Comparison of ENCODE assay signal across 23 mouse cellular contexts in genomic region chr15:89323656-89324055, GRCm38 (mm10). TPM values are rescaled to one million over a fixed set of nuclear protein-coding genes. Genes with fewer than 3 reads are reported as not detected.
A peak's percentile ranks its signal among the peaks of the same experiment; 100 is the strongest.
DNase-seq lines count a peak whose midpoint lies in the region; ATAC-seq and TF ChIP-seq lines count a peak whose summit lies in the region.
"Had no signal": no experiment of that assay in that cellular context is flagged by ENCODE, and none has a peak within 500 bp of the region (broad histone marks: within the 10 kb centered on the region; RNA-seq: fewer than 3 reads in every experiment).

No protein-coding gene starts in this region.

- no peaks in the 10 kb centered on the region for H3K36me3 ChIP-seq in heart, embryonic 14.5 days (ENCODE audit: control insufficient read depth, insufficient read depth, low read length)
- H3K36me3 ChIP-seq in ES-Bruce4 (ENCODE audit: control insufficient read depth, insufficient read depth, low read length, poor library complexity, severe bottlenecking) = no peaks in the 10 kb centered on the region
- H3K36me3 ChIP-seq in myocyte (ENCODE audit: control insufficient read depth, insufficient read depth) = no peaks in the 10 kb centered on the region
- H3K36me3 ChIP-seq in midbrain, embryonic 16.5 days (ENCODE audit: control insufficient read depth, insufficient read depth, low read length) = no peaks in the 10 kb centered on the region
- H3K36me3 ChIP-seq: midbrain, embryonic 10.5 days had no signal

- H3K27ac ChIP-seq in heart, embryonic 14.5 days (replicated peaks in 1 of 2; ENCODE audit: control insufficient read depth in 1 of 2, insufficient read depth in 1 of 2, low read depth in 2 of 2, low read length in 2 of 2) = no peak overlapping the region
- H3K27ac ChIP-seq in ES-Bruce4 (ENCODE audit: insufficient read depth, low read length) = no peak overlapping the region
- H3K27ac ChIP-seq in midbrain, embryonic 16.5 days (ENCODE audit: low read length) = no peak overlapping the region
- H3K27ac ChIP-seq: hindbrain, embryonic 14.5 days; midbrain, embryonic 10.5 days had no signal

- TF ChIP-seq CTCF in ES-Bruce4 (IDR thresholded peaks at IDR 0.05; ENCODE audit: low read depth, low read length) = no peak

- no peak for TF ChIP-seq EP300 in ES-Bruce4 (IDR thresholded peaks at IDR 0.05; ENCODE audit: insufficient read depth, low read depth, low read length)

- peak overlapping the region; percentile 24 for H3ac ChIP-seq in myocyte (ENCODE audit: control insufficient read depth, insufficient read length)

- no peak overlapping the region for H3K4me3 ChIP-seq in heart, embryonic 14.5 days (ENCODE audit: control insufficient read depth in 1 of 2, insufficient read depth in 1 of 2, low read depth in 1 of 2, low read length in 2 of 2)
- H3K4me3 ChIP-seq in ES-Bruce4 (ENCODE audit: low read depth, low read length) = peak overlapping the region; percentile 71
- peak overlapping the region; percentile 79 for H3K4me3 ChIP-seq in myocyte
- no peak overlapping the region for H3K4me3 ChIP-seq in midbrain, embryonic 16.5 days (ENCODE audit: low read depth, low read length)

- H3K27me3 ChIP-seq in heart, embryonic 14.5 days (ENCODE audit: control insufficient read depth, insufficient read depth, low read length) = peaks cover 16% of the 10 kb centered on the region
- H3K27me3 ChIP-seq in ES-Bruce4 (ENCODE audit: control insufficient read depth, insufficient read depth, low read length, poor library complexity, severe bottlenecking) (no peaks in the 10 kb centered on the region), myocyte (ENCODE audit: control insufficient read depth, insufficient read depth, insufficient read length) (no peaks in the 10 kb centered on the region)
- peaks cover 8% of the 10 kb centered on the region; the same call in 1 of the 2 replicates for H3K27me3 ChIP-seq in midbrain, embryonic 16.5 days (ENCODE audit: control insufficient read depth, insufficient read depth, low read depth, low read length)

- H3K9me3 ChIP-seq in heart, embryonic 14.5 days (ENCODE audit: control insufficient read depth, low read length) = no peaks in the 10 kb centered on the region
- H3K9me3 ChIP-seq in ES-Bruce4 (replicated peaks; ENCODE audit: control insufficient read depth, insufficient read depth, low read length, poor library complexity, severe bottlenecking) = no peaks in the 10 kb centered on the region
- H3K9me3 ChIP-seq in midbrain, embryonic 16.5 days (replicated peaks; ENCODE audit: control insufficient read depth, low read length, poor library complexity, severe bottlenecking) = no peaks in the 10 kb centered on the region
- H3K9me3 ChIP-seq: midbrain, embryonic 10.5 days had no signal

- ATAC-seq in heart, embryonic 14.5 days (ENCODE audit: insufficient number of reproducible peaks, insufficient read depth, low FRiP score, low read depth) = no peak
- ATAC-seq in hematopoietic stem cell, adult 5-6 weeks (replicated peaks in 1 of 2; ENCODE audit: insufficient read depth in 1 of 2, low FRiP score in 2 of 2, low TSS enrichment in 1 of 2, low read depth in 1 of 2, poor library complexity in 2 of 2, severe bottlenecking in 2 of 2) = peak; percentile 70 to 76
- no peak for ATAC-seq in midbrain, embryonic 16.5 days

- H3K9ac ChIP-seq in heart, embryonic 14.5 days (ENCODE audit: low read length) = no peak overlapping the region
- H3K9ac ChIP-seq in ES-Bruce4 (ENCODE audit: low read depth, poor library complexity, severe bottlenecking) = peak overlapping the region; percentile 41
- H3K9ac ChIP-seq in midbrain, embryonic 16.5 days (ENCODE audit: low read depth, low read length) = no peak overlapping the region
- H3K9ac ChIP-seq: hindbrain, embryonic 14.5 days had no signal

- H3K4me1 ChIP-seq in heart, embryonic 14.5 days (ENCODE audit: control insufficient read depth in 2 of 2, insufficient read depth in 2 of 2, low read length in 2 of 2) = peaks cover 4 to 8% of the 10 kb centered on the region in 2 experiments; a peak in 1 of 4 replicates
- no peaks in the 10 kb centered on the region for H3K4me1 ChIP-seq in ES-Bruce4 (ENCODE audit: control insufficient read depth, insufficient read depth, low read length)
- H3K4me1 ChIP-seq in midbrain, embryonic 16.5 days (ENCODE audit: control insufficient read depth, insufficient read depth, low read length) = no peaks in the 10 kb centered on the region

- WGBS in heart, embryonic 14.5 days = 86% methylated on average over 4 of the region's 4 CpGs
- 82% methylated on average over 4 of the region's 4 CpGs for WGBS in midbrain, embryonic 16.5 days

- no peak for TF ChIP-seq POLR2A in ES-Bruce4 (IDR thresholded peaks at IDR 0.05; ENCODE audit: insufficient read depth, low read length)
- TF ChIP-seq POLR2A in myocyte (IDR thresholded peaks at IDR 0.05; ENCODE audit: insufficient read length, low read depth) = no peak

- H3K79me2 ChIP-seq in myocyte (ENCODE audit: control insufficient read depth, insufficient read depth) = no peaks in the 10 kb centered on the region

- DNase-seq in heart, adult 9 months (ENCODE audit: low spot score in 2 of 2) = no peak
- no peak for DNase-seq in testis, postnatal 14 days (ENCODE audit: low spot score)
- DNase-seq: adrenal gland, postnatal 14 days; cerebellum, adult 8-10 months; embryo, embryonic 11 days; gastrocnemius, postnatal 25 days; kidney, adult 18-20 months; layer of hippocampus, postnatal 36 days; lung, postnatal 10 days; spleen, adult 18-20 months; thymus, postnatal 36 days had no signal

- H3K4me2 ChIP-seq in heart, embryonic 14.5 days (ENCODE audit: low read length) = 0 out of 2 replicates have a peak overlapping the region, but pooled peaks have one; percentile 62
- peak overlapping the region; percentile 86 for H3K4me2 ChIP-seq in myocyte (ENCODE audit: low read depth)
- no peak overlapping the region for H3K4me2 ChIP-seq in midbrain, embryonic 16.5 days (ENCODE audit: low read length)

TF ChIP-seq in myocyte, 11 proteins besides CTCF, POLR2A, EP300 and RAD21:
- TF ChIP-seq MYOG (IDR thresholded peaks at IDR 0.05; ENCODE audit: control insufficient read depth in 1 of 3, insufficient read depth in 1 of 3, insufficient read length in 2 of 3, low read depth in 2 of 3) (no peak), E2F4 (IDR thresholded peaks at IDR 0.05; ENCODE audit: insufficient read depth) (no peak), POLR2AphosphoS2 (IDR thresholded peaks at IDR 0.05; ENCODE audit: insufficient read length, low read depth) (no peak), MYOD1 (IDR thresholded peaks at IDR 0.05; ENCODE audit: control insufficient read depth in 1 of 3, insufficient read length in 2 of 3, low read depth in 2 of 3) (no peak), CEBPB (IDR thresholded peaks at IDR 0.05; ENCODE audit: insufficient read depth, poor library complexity, severe bottlenecking) (no peak), TCF3 (IDR thresholded peaks at IDR 0.05; ENCODE audit: insufficient read length, low read depth) (no peak), SRF (IDR thresholded peaks at IDR 0.05; ENCODE audit: control insufficient read depth, insufficient read length, low read depth) (no peak), USF1 (IDR thresholded peaks at IDR 0.05; ENCODE audit: low read depth) (no peak), MAX (IDR thresholded peaks at IDR 0.05; ENCODE audit: low read depth) (no peak), TCF12 (IDR thresholded peaks at IDR 0.05; ENCODE audit: insufficient read depth, poor library complexity, severe bottlenecking) (no peak), REST (IDR thresholded peaks at IDR 0.05; ENCODE audit: insufficient read depth, insufficient read length) (no peak)

RNA-seq across cellular contexts. Expression of gene Adm2, which starts 1.1 kb away (rescaled TPM):
- 0.20 and 0.40 TPM in 2 replicates for polyA plus RNA-seq in heart, embryonic 14.5 days (2014; fragmentation: Nextera tagmentation; extraction: Ambion mirVana)
- polyA plus RNA-seq in ES-Bruce4 (2011; ENCODE audit: insufficient read depth, insufficient read length, low read depth, missing spikeins) (1.1 TPM in 1 of 2 replicates, not detected in the other), myocyte (2012; fragmentation: generic; extraction: Trizol) (71.1 TPM)
- total RNA-seq in hematopoietic stem cell, adult 5-6 weeks (2017) = not detected in 2 replicates
- polyA plus RNA-seq in midbrain, embryonic 16.5 days (2015; fragmentation: Nextera tagmentation; extraction: Ambion mirVana) = not detected in 2 replicates
- total RNA-seq: adrenal gland, postnatal 14 days; gastrocnemius, postnatal 25 days; layer of hippocampus, postnatal 36 days; neutrophil, adult 5-6 weeks had no signal
- polyA plus RNA-seq: hindbrain, embryonic 14.5 days; limb, embryonic 11.5 days had no signal

RNA-seq across cellular contexts. Expression of gene Sbf1, which starts 8.5 kb away (rescaled TPM):
- polyA plus RNA-seq in heart, embryonic 14.5 days (2014; fragmentation: Nextera tagmentation; extraction: Ambion mirVana) = 38.2 and 45.1 TPM in 2 replicates
- polyA plus RNA-seq in ES-Bruce4 (2011; ENCODE audit: insufficient read depth, insufficient read length, low read depth, missing spikeins) (51.5 and 66.1 TPM in 2 replicates), myocyte (2012; fragmentation: generic; extraction: Trizol) (222 TPM)
- total RNA-seq in hematopoietic stem cell, adult 5-6 weeks (2017) = 69.9 and 76.7 TPM in 2 replicates
- polyA plus RNA-seq in midbrain, embryonic 16.5 days (2015; fragmentation: Nextera tagmentation; extraction: Ambion mirVana) = 92.9 and 101 TPM in 2 replicates

RNA-seq across cellular contexts. Expression of gene Miox, which starts 10.5 kb away (rescaled TPM):
- polyA plus RNA-seq in heart, embryonic 14.5 days (2014; fragmentation: Nextera tagmentation; extraction: Ambion mirVana) = not detected in 2 replicates
- polyA plus RNA-seq in ES-Bruce4 (2011; ENCODE audit: insufficient read depth, insufficient read length, low read depth, missing spikeins) (not detected in 2 replicates), myocyte (2012; fragmentation: generic; extraction: Trizol) (0.04 TPM)
- total RNA-seq in hematopoietic stem cell, adult 5-6 weeks (2017) = not detected in 2 replicates
- not detected in 2 replicates for polyA plus RNA-seq in midbrain, embryonic 16.5 days (2015; fragmentation: Nextera tagmentation; extraction: Ambion mirVana)
- total RNA-seq: adrenal gland, postnatal 14 days; gastrocnemius, postnatal 25 days; layer of hippocampus, postnatal 36 days; neutrophil, adult 5-6 weeks had no signal
- polyA plus RNA-seq: C2C12; heart, embryonic 16.5 days; hindbrain, embryonic 14.5 days; large intestine, adult 2 months; limb, embryonic 11.5 days; midbrain, embryonic 10.5 days had no signal

RNA-seq across cellular contexts. Expression of gene Lmf2, which starts 31.8 kb away (rescaled TPM):
- 33.5 and 36.2 TPM in 2 replicates for polyA plus RNA-seq in heart, embryonic 14.5 days (2014; fragmentation: Nextera tagmentation; extraction: Ambion mirVana)
- 41.4 and 42.1 TPM in 2 replicates for polyA plus RNA-seq in ES-Bruce4 (2011; ENCODE audit: insufficient read depth, insufficient read length, low read depth, missing spikeins)
- 15.7 and 17.2 TPM in 2 replicates for total RNA-seq in hematopoietic stem cell, adult 5-6 weeks (2017)
- polyA plus RNA-seq in myocyte (2012; fragmentation: generic; extraction: Trizol) = 96.5 TPM
- 29.0 and 34.9 TPM in 2 replicates for polyA plus RNA-seq in midbrain, embryonic 16.5 days (2015; fragmentation: Nextera tagmentation; extraction: Ambion mirVana)

RNA-seq across cellular contexts. Expression of gene Ncaph2, which starts 31.9 kb away (rescaled TPM):
- 95.0 and 97.6 TPM in 2 replicates for polyA plus RNA-seq in heart, embryonic 14.5 days (2014; fragmentation: Nextera tagmentation; extraction: Ambion mirVana)
- polyA plus RNA-seq in ES-Bruce4 (2011; ENCODE audit: insufficient read depth, insufficient read length, low read depth, missing spikeins) (164 and 173 TPM in 2 replicates), myocyte (2012; fragmentation: generic; extraction: Trizol) (182 TPM)
- 102 and 104 TPM in 2 replicates for total RNA-seq in hematopoietic stem cell, adult 5-6 weeks (2017)
- polyA plus RNA-seq in midbrain, embryonic 16.5 days (2015; fragmentation: Nextera tagmentation; extraction: Ambion mirVana) = 116 and 117 TPM in 2 replicates

Comparison
In these comparisons a context has a peak if more than half of its experiments do, and no peak if none do; other contexts are left out.
1. ATAC-seq: peak in hematopoietic stem cell, adult 5-6 weeks (2 of 2); none in heart, embryonic 14.5 days (single experiment) and midbrain, embryonic 16.5 days (single experiment).
2. H3K4me3 ChIP-seq: peak in ES-Bruce4 (single experiment) and myocyte (single experiment); none in heart, embryonic 14.5 days (0 of 2) and midbrain, embryonic 16.5 days (single experiment).
3. RNA of gene Adm2, which starts 1.1 kb away (polyA plus RNA-seq): 71.1 TPM in myocyte (single experiment); 1.1 TPM in ES-Bruce4, 0.20 to 0.40 TPM in heart, embryonic 14.5 days and not detected in midbrain, embryonic 16.5 days; every median in the first group is over 10 times any median in the second.